Mouse (Mus musculus) liver, embryonic 14.5 days (tissue): ENCODE measurements around the gene Hyal2. TPM values are rescaled to one million over a fixed set of nuclear protein-coding genes. Genes with fewer than 3 reads are reported as not detected.

Experiments
- ATAC-seq: fragments of 200-750 bp; cut with Nextera tagmentation; 2 replicates; pipeline ENCODE4 v1.8.0; 2017; ENCODE audit warnings: moderate number of reproducible peaks, mild to moderate bottlenecking, moderate library complexity; ENCODE audit not compliant: insufficient read depth
- DNase-seq, 3 experiments: peaks; one replicate each; pipeline ENCODE4 v3.0.0-alpha.2; 2012 to 2013; ENCODE audit warnings: low read depth in 3 of 3, low spot score in 3 of 3
- H3K27ac ChIP-seq: fragments of 300-500 bp; sonication (generic); 2 replicates; pipeline ENCODE4 v1.5.1; 2014; ENCODE audit warnings: moderate library complexity, mild to moderate bottlenecking, control low read depth, inconsistent platforms
- H3K27me3 ChIP-seq: fragments of 300-500 bp; sonication (generic); 2 replicates; pipeline ENCODE4 v1.6.1; 2014; ENCODE audit warnings: mild to moderate bottlenecking, low read length, moderate library complexity; ENCODE audit not compliant: control insufficient read depth, insufficient read depth
- H3K36me3 ChIP-seq: fragments of 300-500 bp; sonication (generic); replicated peaks from 2 replicates; pipeline ENCODE4 v1.6.1; 2014; ENCODE audit warnings: low read depth; ENCODE audit not compliant: control insufficient read depth, insufficient read depth
- H3K4me1 ChIP-seq, 2 experiments: fragments of 200-500 bp in 1 of 2; fragments of 300-500 bp in 1 of 2; sonication (generic) in 1 of 2; replicated peaks; 2 replicates each; pipeline ENCODE4 v1.6.1; 2012 to 2014; ENCODE audit warnings: antibody characterized with exemption in 1 of 2, inconsistent platforms in 1 of 2, low read length in 1 of 2; ENCODE audit not compliant: control insufficient read depth in 2 of 2, insufficient read depth in 2 of 2
- H3K4me2 ChIP-seq: fragments of 300-500 bp; sonication (generic); 2 replicates; pipeline ENCODE4 v1.6.1; 2014; ENCODE audit warnings: low read depth, mild to moderate bottlenecking, control low read depth, moderate library complexity
- H3K4me3 ChIP-seq, 2 experiments: fragments of 200-500 bp in 1 of 2; fragments of 300-500 bp in 1 of 2; sonication (generic) in 1 of 2; 2 replicates each; pipeline ENCODE4 v1.5.1; 2012 to 2014; ENCODE audit warnings: low read depth in 2 of 2, low read length in 2 of 2, mild to moderate bottlenecking in 2 of 2, control low read depth in 1 of 2, inconsistent platforms in 1 of 2, moderate library complexity in 1 of 2; ENCODE audit not compliant: insufficient read depth in 1 of 2
- H3K9ac ChIP-seq: fragments of 300-500 bp; sonication (generic); replicated peaks from 2 replicates; pipeline ENCODE4 v1.6.1; 2014; ENCODE audit warnings: mild to moderate bottlenecking, control low read depth, moderate library complexity
- H3K9me3 ChIP-seq: fragments of 300-500 bp; sonication (generic); 2 replicates; pipeline ENCODE4 v1.6.1; 2016; ENCODE audit warnings: low read length, mixed read lengths; ENCODE audit not compliant: control insufficient read depth
- CTCF ChIP-seq: IDR thresholded peaks from 2 replicates; pipeline ENCODE4 v1.5.1; 2016; ENCODE audit warnings: antibody characterized with exemption, low read depth, control low read depth
- EP300 ChIP-seq: IDR thresholded peaks from 2 replicates; pipeline ENCODE4 v1.6.1; 2016; ENCODE audit warnings: antibody characterized with exemption, low read depth
- WGBS: fragments of 180-500 bp; shearing (Covaris S2); extraction: QIAGEN DNeasy Blood & Tissue Kit; methylation state at CpG from one replicate; pipeline ENCODE4 v1.1.7; 2014; ENCODE audit not compliant: insufficient replicate concordance; 5-methylcytosine and 5-hydroxymethylcytosine counted together
- polyA plus RNA-seq, 2 experiments: library from polyadenylated mRNA; depleted of rRNA in 1 of 2; stranded (reverse) in 1 of 2; unstranded in 1 of 2; fragments of >200 nt; fragmentation: Nextera tagmentation in 1 of 2; extraction: Ambion mirVana in 1 of 2; gene quantifications; 2 replicates each; pipeline versions ENCODE4 v1.2.1 to v1.2.3; 2012 to 2014

Hyal2 gene
- polyA plus RNA-seq, 2 experiments: 19.9 to 47.0 TPM

DNA sequence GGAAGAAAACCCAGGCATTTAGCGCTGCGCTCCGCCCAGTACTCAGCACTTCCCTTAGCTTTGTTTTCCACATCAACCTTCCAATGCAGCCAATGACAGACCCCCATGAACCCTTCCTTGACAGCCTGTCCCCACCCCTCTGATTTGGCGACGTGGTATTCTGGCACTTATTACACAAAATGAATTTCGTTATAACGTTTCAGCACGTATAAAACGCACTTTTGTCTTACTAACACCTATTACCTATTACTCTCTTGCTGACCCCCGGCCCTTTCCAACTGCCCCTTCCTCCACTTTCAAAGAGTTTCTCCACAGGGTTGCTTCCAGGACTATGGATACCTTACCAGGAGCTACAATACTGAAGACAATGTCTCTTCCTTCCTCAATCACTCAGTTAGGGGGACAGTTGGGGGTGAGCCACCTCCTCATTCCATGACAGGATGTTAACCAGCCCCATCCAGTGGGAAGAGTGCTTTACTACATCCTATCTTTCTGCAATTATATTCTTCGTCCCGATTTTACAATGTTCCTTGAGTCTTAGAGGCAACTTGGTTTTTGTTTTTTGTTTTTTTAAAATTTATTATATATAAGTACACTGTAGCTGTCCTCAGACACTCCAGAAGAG, 45.3 kb downstream of the Hyal2 start:
- DNase-seq (no peak), ATAC-seq (no peak)
- Histone ChIP-seq H3K9me3 (no peaks in the 10 kb centered on the region), H3K27me3 (no peaks in the 10 kb centered on the region), H3K36me3 (peaks cover 27% of the 10 kb centered on the region), H3K27ac (peak overlapping the region; percentile 31), H3K9ac (peak overlapping the region; percentile 73), H3K4me1 (peaks cover 5 to 15% of the 10 kb centered on the region in 2 experiments), H3K4me3 (peak overlapping the region; percentile 45 to 57), H3K4me2 (peak overlapping the region; percentile 82)
- TF ChIP-seq CTCF (no peak; the same call in 1 of the 2 replicates), EP300 (0 out of 2 replicates have a peak, but pooled peaks have one; percentile 7)
- WGBS: 8% methylated on average over 12 of the region's 12 CpGs

- TF ChIP-seq EP300: no peak
- TF ChIP-seq CTCF: no peak
- no peaks in the 10 kb centered on the region for H3K9me3 ChIP-seq
- no peaks in the 10 kb centered on the region for H3K27me3 ChIP-seq
- 86% methylated on average over 4 of the region's 4 CpGs for WGBS
- H3K36me3 ChIP-seq: peaks cover 42% of the 10 kb centered on the region
- H3K4me3 ChIP-seq: no peak overlapping the region
- H3K4me2 ChIP-seq: no peak overlapping the region
- H3K4me1 ChIP-seq: peaks cover 11 to 24% of the 10 kb centered on the region in 2 experiments
- H3K9ac ChIP-seq: no peak overlapping the region
- no peak for ATAC-seq
- no peak for DNase-seq
- H3K27ac ChIP-seq: no peak overlapping the region
Observed at GRCm38 (mm10) chr9:107615035-107615434, 47.3 kb downstream of the Hyal2 start.

DNA sequence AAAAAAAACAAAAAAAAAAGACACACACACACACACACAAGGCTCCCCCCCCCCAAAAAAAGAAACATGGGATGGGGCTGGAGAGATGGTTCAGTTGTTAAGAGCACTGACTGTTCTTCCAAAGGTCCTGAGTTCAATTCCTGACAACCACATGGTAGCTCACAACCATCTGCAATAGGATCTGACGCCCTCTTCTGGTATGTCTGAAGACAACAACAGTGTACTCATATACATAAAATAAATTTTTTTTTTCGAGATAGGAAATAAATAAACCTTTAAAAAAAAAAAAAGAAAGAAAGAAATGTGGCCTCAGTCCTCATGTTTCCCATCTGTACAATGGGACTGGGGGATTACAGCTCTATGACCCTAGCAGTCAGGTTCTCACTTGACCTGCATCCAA, 49.7 kb downstream of the Hyal2 start:
- 53% methylated on average over 2 of the region's 2 CpGs for WGBS
- H3K36me3 ChIP-seq: peaks cover 42% of the 10 kb centered on the region
- no peak overlapping the region for H3K9ac ChIP-seq
- no peaks in the 10 kb centered on the region for H3K9me3 ChIP-seq
- DNase-seq: no peak
- no peak for ATAC-seq
- H3K4me1 ChIP-seq: peaks cover 9 to 14% of the 10 kb centered on the region in 2 experiments
- TF ChIP-seq EP300: no peak
- TF ChIP-seq CTCF: no peak
- no peaks in the 10 kb centered on the region for H3K27me3 ChIP-seq
- H3K4me3 ChIP-seq: no peak overlapping the region
- no peak overlapping the region for H3K27ac ChIP-seq
- H3K4me2 ChIP-seq: no peak overlapping the region

DNA sequence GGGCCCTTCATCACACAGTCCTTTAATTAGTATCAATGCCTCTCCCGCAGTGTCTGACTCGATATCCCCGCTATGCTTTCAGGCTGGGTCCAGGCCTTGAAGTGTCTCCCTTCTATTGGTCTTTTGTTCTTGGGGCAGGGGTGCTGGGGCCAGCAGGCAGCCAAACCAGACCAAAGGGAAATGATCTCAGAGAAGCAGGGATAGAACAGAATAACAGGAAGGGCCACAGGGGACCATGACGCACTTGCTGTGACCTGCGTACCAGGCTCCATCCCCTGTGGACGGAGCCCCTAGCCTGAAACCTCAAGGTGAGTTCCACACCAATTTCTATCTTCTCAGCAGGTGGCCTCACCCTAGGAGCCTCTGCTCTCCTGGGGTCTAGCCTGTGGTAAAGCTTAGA, 50.4 kb downstream of the Hyal2 start:
- 96% methylated on average over 6 of the region's 6 CpGs for WGBS
- no peak for DNase-seq
- Histone ChIP-seq H3K9ac (no peak overlapping the region), H3K4me1 (peaks cover 7 to 11% of the 10 kb centered on the region in 2 experiments), H3K36me3 (peaks cover 42% of the 10 kb centered on the region), H3K27ac (no peak overlapping the region), H3K9me3 (no peaks in the 10 kb centered on the region), H3K4me3 (no peak overlapping the region), H3K4me2 (no peak overlapping the region), H3K27me3 (no peaks in the 10 kb centered on the region)
- no peak for TF ChIP-seq EP300
- no peak for TF ChIP-seq CTCF
- ATAC-seq: no peak

GRCm38 (mm10) chr9:107618778-107619545, 51.2 kb downstream of the Hyal2 start:
- Histone ChIP-seq H3K4me1 (peaks cover 5 to 9% of the 10 kb centered on the region in 2 experiments), H3K4me2 (no peak overlapping the region), H3K27me3 (no peaks in the 10 kb centered on the region), H3K4me3 (no peak overlapping the region), H3K36me3 (peaks cover 42% of the 10 kb centered on the region), H3K9ac (no peak overlapping the region; the same call in 1 of the 2 replicates), H3K27ac (peak overlapping the region; percentile 15), H3K9me3 (no peaks in the 10 kb centered on the region)
- DNase-seq (no peak), ATAC-seq (peak; percentile 60)
- 49% methylated on average over 13 of the region's 13 CpGs for WGBS
- TF ChIP-seq CTCF: no peak
- TF ChIP-seq EP300: no peak; the same call in 1 of the 2 replicates
